Mouse (Mus musculus) heart, postnatal 0 days (tissue): ENCODE results near the gene Syt11. TPM values are rescaled to one million over a fixed set of nuclear protein-coding genes. Genes with fewer than 3 reads are reported as not detected.

ENCODE experiments used
- ATAC-seq: fragments of 200-750 bp; cut with Nextera tagmentation; 2 replicates; pipeline ENCODE4 v1.8.0; 2017; ENCODE audit warnings: low read depth, moderate number of reproducible peaks, moderate library complexity; ENCODE audit not compliant: insufficient read depth
- DNase-seq: peaks from one replicate; pipeline ENCODE4 v3.0.0-alpha.2; 2016; ENCODE audit warnings: low spot score
- H3K27ac ChIP-seq: fragments of 300-500 bp; sonication (generic); 2 replicates; pipeline ENCODE4 v1.5.1; 2014; ENCODE audit warnings: low read depth, mild to moderate bottlenecking
- H3K27me3 ChIP-seq: fragments of 300-500 bp; sonication (generic); 2 replicates; pipeline ENCODE4 v1.6.1; 2014; ENCODE audit warnings: low read length, mixed read lengths; ENCODE audit not compliant: control insufficient read depth, insufficient read depth
- H3K36me3 ChIP-seq: fragments of 300-500 bp; sonication (generic); replicated peaks from 2 replicates; pipeline ENCODE4 v1.6.1; 2014; ENCODE audit warnings: low read length, mixed read lengths; ENCODE audit not compliant: control insufficient read depth, insufficient read depth
- H3K4me1 ChIP-seq: fragments of 300-500 bp; sonication (generic); 2 replicates; pipeline ENCODE4 v1.6.1; 2014; ENCODE audit warnings: antibody characterized with exemption; ENCODE audit not compliant: control insufficient read depth, insufficient read depth
- H3K4me2 ChIP-seq: fragments of 300-500 bp; sonication (generic); 2 replicates; pipeline ENCODE4 v1.6.1; 2014; ENCODE audit warnings: low read depth, mild to moderate bottlenecking, low read length, moderate library complexity
- H3K4me3 ChIP-seq: fragments of 300-500 bp; sonication (generic); 2 replicates; pipeline ENCODE4 v1.5.1; 2014; ENCODE audit warnings: low read depth, low read length
- H3K9ac ChIP-seq: fragments of 300-500 bp; sonication (generic); replicated peaks from 2 replicates; pipeline ENCODE4 v1.6.1; 2014; ENCODE audit warnings: low read depth, low read length, mixed read lengths
- H3K9me3 ChIP-seq: fragments of 300-500 bp; sonication (generic); replicated peaks from 2 replicates; pipeline ENCODE4 v1.6.1; 2016; ENCODE audit warnings: low read length; ENCODE audit not compliant: control insufficient read depth
- CTCF ChIP-seq: IDR thresholded peaks from 2 replicates; pipeline ENCODE4 v1.5.1; 2016; ENCODE audit warnings: antibody characterized with exemption, control low read depth, low read depth
- EP300 ChIP-seq: IDR thresholded peaks from 2 replicates; pipeline ENCODE4 v1.6.1; 2016; ENCODE audit warnings: antibody characterized with exemption, low read depth
- WGBS: fragments of 180-500 bp; shearing (Covaris S2); extraction: QIAGEN DNeasy Blood & Tissue Kit; methylation state at CpG from one replicate; pipeline ENCODE4 v1.1.7; 2014; 5-methylcytosine and 5-hydroxymethylcytosine counted together
- polyA plus RNA-seq: library from polyadenylated mRNA; unstranded; fragments of >200 nt; fragmentation: Nextera tagmentation; extraction: Ambion mirVana; gene quantifications from 2 replicates; pipeline ENCODE4 v1.2.1, GENCODE M21; 2015
- total RNA-seq: library from RNA; depleted of rRNA; stranded (reverse); fragments of >200 nt; gene quantifications from 2 replicates; pipeline ENCODE4 v1.2.3, GENCODE M21; 2014; ENCODE audit warnings: low replicate concordance

The Syt11 gene
- total and polyA plus RNA-seq, 2 experiments from 2014 or later = 3.2 to 3.5 TPM

DNA sequence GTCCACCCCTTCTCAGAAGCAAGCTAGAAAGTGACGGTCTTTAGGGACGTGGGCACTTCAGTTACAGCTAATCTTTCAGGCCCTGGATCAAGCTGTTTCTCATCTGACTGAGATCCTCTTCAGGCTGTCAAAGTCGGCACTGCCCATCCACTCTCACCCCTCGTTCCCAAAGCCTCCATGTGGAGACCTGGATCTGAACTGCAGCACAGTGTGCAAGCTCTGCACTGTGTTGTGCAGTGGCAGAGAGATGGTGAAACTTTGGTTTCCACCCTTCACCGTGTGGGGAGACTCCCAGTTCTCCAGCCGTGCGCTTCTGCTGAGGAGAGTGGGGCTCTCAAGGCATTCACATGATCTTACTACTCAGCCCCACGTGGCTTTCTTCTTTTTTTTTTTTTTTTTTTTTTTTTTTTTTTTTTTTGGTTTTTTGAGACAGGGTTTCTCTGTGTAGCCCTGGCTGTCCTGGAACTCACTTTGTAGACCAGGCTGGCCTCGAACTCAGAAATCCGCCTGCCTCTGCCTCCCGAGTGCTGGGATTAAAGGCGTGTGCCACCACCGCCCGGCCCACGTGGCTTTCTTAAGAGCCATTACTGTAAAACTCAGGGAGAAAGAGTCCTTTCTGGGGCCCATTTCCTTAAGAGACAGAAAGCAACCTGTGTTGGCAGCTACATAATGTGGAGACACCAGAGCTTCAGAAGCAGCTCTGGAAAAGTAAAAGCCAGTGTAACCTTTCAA, 28.7 kb downstream of the Syt11 start:
- Histone ChIP-seq H3K9me3 (peaks cover 7% of the 10 kb centered on the region), H3K27me3 (no peaks in the 10 kb centered on the region), H3K4me3 (no peak overlapping the region), H3K9ac (no peak overlapping the region), H3K36me3 (peaks cover 12% of the 10 kb centered on the region), H3K4me2 (no peak overlapping the region), H3K27ac (peak overlapping the region; percentile 35; the same call in 1 of the 2 replicates), H3K4me1 (no peaks in the 10 kb centered on the region)
- DNase-seq (no peak), ATAC-seq (peak; percentile 67)
- TF ChIP-seq EP300 (no peak), CTCF (no peak)
- 74% methylated on average over 14 of the region's 15 CpGs for WGBS

DNA sequence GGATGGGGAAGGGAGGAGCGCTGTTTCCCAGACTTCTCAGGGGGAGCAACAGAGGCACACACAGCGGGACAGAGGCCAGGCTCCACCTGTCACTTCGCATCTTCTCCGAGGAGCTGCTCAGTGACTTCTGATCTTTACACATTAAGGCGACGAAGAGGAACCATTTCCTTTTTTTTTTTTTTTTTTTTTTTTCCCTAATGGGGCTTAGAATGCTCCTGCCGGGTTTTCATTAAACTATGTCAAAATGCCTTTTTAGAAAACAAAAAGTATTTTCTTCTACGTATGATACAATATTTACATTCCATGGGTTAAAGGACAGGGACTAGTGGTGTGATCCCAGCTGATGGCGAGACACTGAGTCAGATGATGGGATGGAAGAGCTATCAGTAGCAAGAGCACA, 29.4 kb downstream of the Syt11 start:
- Histone ChIP-seq H3K27ac (peak overlapping the region; percentile 35; the same call in 1 of the 2 replicates), H3K9ac (no peak overlapping the region), H3K4me3 (no peak overlapping the region), H3K4me2 (no peak overlapping the region), H3K27me3 (no peaks in the 10 kb centered on the region), H3K4me1 (no peaks in the 10 kb centered on the region), H3K9me3 (peaks cover 7% of the 10 kb centered on the region), H3K36me3 (peaks cover 12% of the 10 kb centered on the region)
- DNase-seq (no peak), ATAC-seq (no peak)
- WGBS = 88% methylated on average over 9 of the region's 9 CpGs
- TF ChIP-seq CTCF (no peak), EP300 (no peak)

DNA sequence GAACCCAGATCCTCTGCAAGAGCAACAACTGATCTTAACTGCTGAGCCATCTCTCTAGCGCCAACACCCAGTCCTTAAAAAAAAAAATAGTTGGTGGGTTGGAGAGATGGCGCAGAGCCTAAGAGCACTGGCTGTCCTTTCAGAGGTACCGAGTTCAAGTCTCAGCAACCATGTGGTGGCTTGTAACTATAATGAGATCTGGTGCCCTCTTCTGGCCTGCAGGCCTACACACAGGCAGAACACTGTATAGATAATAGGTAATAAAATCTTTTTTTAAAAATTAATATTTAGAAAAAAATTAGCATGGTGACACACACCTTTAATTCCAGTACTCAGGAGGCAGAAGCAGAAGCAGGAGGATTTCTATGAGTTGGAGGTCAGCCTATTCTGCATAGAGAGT, 34.8 kb downstream of the Syt11 start:
- no peaks in the 10 kb centered on the region for H3K36me3 ChIP-seq
- H3K4me2 ChIP-seq = no peak overlapping the region
- DNase-seq (no peak), ATAC-seq (no peak)
- no peaks in the 10 kb centered on the region for H3K9me3 ChIP-seq
- no peaks in the 10 kb centered on the region for H3K4me1 ChIP-seq
- no peak overlapping the region for H3K9ac ChIP-seq
- H3K27ac ChIP-seq = no peak overlapping the region
- H3K4me3 ChIP-seq = no peak overlapping the region
- peak; percentile 23 for TF ChIP-seq CTCF
- no peak for TF ChIP-seq EP300
- no peaks in the 10 kb centered on the region for H3K27me3 ChIP-seq
- 95% methylated on average over 3 of the region's 3 CpGs for WGBS

DNA sequence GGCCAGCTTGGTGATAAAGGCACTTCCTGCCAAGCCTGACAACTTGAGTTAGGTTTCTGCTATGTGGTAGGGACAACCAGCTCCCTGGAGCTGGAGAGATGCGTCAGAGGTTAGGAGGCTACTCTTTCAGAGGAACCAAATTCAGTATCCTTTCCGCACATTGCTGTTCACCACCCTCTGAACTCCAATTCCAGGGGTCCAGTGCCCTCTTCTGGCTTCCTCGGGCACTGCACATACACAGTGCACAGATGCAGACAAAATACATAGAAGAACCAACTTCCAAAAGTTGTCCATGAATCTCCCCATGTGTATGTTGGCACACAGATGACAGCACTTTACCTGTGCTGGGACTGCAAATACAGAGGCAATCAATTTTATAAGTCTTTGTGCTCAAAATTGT, 36.3 kb downstream of the Syt11 start:
- ATAC-seq (peak; percentile 62; the same call in 1 of the 2 replicates), DNase-seq (peak; percentile 58)
- Histone ChIP-seq H3K4me3 (no peak overlapping the region), H3K4me2 (no peak overlapping the region), H3K36me3 (no peaks in the 10 kb centered on the region), H3K27ac (no peak overlapping the region), H3K9me3 (no peaks in the 10 kb centered on the region), H3K9ac (no peak overlapping the region), H3K27me3 (no peaks in the 10 kb centered on the region), H3K4me1 (no peaks in the 10 kb centered on the region)
- no peak for TF ChIP-seq EP300
- peak; percentile 80 for TF ChIP-seq CTCF
- WGBS = 36% methylated on average over 3 of the region's 3 CpGs

DNA sequence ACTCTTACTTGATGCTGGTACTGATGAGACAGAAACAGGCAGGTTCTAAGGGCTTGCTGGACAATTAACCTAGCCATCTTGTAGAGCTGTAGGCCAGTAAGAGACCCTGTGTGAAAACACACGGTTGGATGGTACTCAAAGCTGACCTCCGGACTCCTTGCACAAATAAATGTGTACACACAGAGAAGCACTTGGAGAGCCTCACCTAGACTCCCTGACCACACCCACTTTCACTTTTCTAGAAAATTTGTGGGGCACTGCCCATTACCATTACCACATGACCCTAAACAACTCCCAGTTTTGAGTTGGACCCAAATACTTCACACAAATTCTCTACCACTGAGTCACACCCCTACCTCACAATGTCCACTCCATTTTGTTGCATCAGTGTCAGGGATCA, 38.4 kb downstream of the Syt11 start:
- 61% methylated on average over 2 of the region's 2 CpGs for WGBS
- Histone ChIP-seq H3K27ac (no peak overlapping the region), H3K4me3 (no peak overlapping the region), H3K27me3 (no peaks in the 10 kb centered on the region), H3K9ac (no peak overlapping the region), H3K9me3 (no peaks in the 10 kb centered on the region), H3K4me2 (no peak overlapping the region), H3K36me3 (0 out of 2 replicates have a peak, but pooled peaks cover 2% of the 10 kb centered on the region), H3K4me1 (no peaks in the 10 kb centered on the region)
- DNase-seq (no peak), ATAC-seq (no peak)
- TF ChIP-seq CTCF (no peak), EP300 (no peak)

DNA sequence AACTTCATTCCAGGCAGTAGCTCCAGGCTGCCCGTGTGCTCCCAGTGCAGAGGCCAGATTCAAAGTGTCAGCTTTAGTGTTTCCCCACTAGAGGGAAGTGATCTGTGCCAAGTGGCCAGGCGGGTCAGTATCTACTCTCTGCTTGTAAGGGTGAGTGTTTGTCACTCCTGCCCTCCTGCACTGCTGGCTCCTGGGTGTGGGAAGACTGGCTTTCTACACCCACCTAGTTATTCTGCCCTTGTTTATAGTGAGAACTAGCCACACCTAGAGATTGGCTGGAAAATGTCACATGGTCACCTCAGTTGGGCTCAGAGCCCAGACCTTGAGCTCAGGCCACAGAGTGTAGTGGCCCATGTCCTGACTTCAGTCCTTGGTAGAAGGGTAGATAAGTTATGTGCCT, 55.9 kb downstream of the Syt11 start:
- Histone ChIP-seq H3K4me3 (no peak overlapping the region), H3K4me1 (peaks cover 17% of the 10 kb centered on the region), H3K9me3 (no peaks in the 10 kb centered on the region), H3K27me3 (no peaks in the 10 kb centered on the region), H3K36me3 (peaks cover 35% of the 10 kb centered on the region), H3K4me2 (peak overlapping the region; percentile 70), H3K9ac (no peak overlapping the region), H3K27ac (peak overlapping the region; percentile 86)
- DNase-seq (peak; percentile 96), ATAC-seq (peak; percentile 96)
- TF ChIP-seq EP300 (peak; percentile 92), CTCF (peak; percentile 48)
- 25% methylated on average over 2 of the region's 2 CpGs for WGBS
